Mouse (Mus musculus): Measurements from ENCODE around the gene Clip3. TPM values are rescaled to one million over a fixed set of nuclear protein-coding genes. Genes with fewer than 3 reads are reported as not detected.

The Clip3 gene
- polyA plus RNA-seq (2012; rRNA removed): 34.0 and 48.6 TPM in 2 replicates

GRCm38 (mm10) chr7:30291215-30292131 lies at the start of gene Clip3:
Gene Clip3, plus strand, starts transcription at chr7:30291728.

DNA sequence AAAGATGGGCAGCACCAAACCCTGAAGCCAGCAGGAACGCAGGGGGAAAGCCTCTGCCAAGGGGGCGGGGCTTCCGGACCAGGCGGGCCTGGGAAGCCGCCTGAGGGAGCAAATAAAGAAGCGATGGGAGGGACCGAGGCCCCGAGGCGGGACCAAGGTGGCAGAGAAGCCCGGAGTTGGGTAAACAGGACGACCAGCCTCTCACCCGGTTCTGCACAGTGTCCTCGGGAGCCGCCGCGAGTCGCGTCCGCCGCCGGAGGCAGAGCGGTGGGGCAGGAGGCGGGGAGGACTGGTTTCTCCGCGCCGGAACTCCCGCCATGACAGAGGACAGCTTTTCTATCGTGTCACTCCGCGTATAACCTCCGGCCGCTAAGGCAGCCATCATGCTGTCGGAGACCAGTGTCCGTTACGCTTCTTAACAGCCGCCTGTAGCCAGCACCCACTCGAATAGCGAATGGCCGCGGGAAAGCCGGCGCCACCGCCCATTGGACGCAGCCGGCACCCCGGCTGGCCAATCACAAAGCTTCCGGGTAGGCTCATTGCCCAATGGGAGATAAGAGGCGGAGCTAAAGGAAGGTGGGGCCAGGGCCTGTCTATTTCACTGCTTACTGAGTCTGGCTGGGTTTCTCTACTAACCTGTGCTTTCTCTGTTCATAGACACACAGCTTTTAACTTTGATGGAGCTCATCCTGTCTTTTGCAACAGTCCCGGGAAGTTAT lies 11.4 kb upstream of the Clip3 start, which contains the start of the genes Thap8 and Wdr62:
Gene Thap8 (plus strand): TSS at position 144 of the 719 bp plus-strand sequence.
Gene Wdr62 (minus strand): TSS at position 469 of the 719 bp plus-strand sequence.

GRCm38 (mm10) chr7:30308076-30309005 lies 16.8 kb downstream of the Clip3 start, which contains the start of gene Alkbh6:
Gene Alkbh6, plus strand, starts transcription at chr7:30308717.

DNA sequence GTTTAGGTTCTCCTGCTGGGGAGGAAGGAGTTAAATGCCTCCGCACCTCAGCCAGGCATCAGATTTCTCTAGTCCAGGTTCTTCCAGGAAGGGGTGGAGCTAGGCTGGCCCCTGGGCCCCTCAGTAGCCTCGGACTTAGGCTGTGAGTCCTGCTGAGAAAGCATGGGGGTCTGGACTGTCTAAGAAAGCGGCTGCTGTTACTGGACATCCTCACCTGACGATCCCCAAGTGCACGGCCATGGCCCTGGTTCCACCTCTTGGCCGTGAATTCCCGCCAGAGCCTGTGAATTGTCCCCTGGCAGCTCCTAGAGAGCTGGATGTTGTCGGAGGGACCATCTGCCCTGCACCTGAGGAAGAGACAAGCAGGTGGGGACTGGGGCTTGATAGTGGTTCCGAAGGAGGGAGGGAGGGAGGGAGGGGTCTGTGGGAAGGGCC lies 23.2 kb downstream of the Clip3 start, which contains the start of gene Syne4:
Gene Syne4 (plus strand): TSS at position 87 of the 435 bp plus-strand sequence.

DNA sequence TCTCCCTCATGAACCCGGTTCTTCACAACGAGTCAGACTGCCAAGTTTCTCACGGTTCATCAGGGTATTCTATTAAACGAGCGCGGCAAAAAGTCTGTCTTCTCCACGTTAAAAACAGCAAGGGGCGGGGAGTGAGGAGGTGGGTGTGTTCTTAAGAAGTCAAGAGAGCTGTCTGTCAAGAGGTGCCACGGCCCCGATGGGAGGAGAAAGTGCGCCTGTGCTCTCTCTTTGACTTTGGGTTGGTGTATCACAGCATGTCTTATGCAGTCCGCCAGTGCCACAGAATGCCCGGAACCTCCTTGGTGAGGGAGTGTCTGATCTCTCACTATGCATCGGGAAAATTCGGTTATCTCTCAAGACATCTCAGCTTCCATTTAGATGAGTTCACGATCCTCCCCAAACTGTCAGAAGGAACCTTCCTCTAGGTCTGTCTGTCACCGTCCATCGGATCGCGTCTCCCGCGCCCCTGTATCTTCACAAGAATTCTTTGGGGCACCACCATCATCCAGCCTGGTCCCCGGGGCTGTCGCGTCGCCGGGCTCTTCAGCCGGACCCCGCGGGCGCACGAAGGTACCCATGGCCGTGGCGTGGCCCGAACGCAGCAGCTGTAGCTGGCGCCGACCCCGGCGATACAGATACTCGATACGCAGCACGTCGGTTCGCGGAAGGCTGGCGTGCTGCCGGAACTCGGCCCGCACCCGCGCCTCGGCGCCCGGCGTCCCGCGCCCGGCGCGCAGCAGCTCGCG lies 30.2 kb downstream of the Clip3 start, which contains the start of gene E130208F15Rik:
Gene E130208F15Rik (plus strand): TSS at position 202 of the 746 bp plus-strand sequence.

GRCm38 (mm10) chr7:30323795-30324194 lies 32.3 kb downstream of the Clip3 start, which contains the start of gene Sdhaf1:
Gene Sdhaf1, minus strand, starts transcription at chr7:30323895.

Other genes starting within 250 kb of the Clip3 start
- 3.5 TPM in 2 replicates for gene Zfp14, start 240.3 kb upstream of the Clip3 start, polyA plus RNA-seq (2012; rRNA removed)
- gene Zfp82, start 218.8 kb upstream of the Clip3 start, polyA plus RNA-seq (2012; rRNA removed): 0.25 and 0.52 TPM in 2 replicates
- 0.17 TPM in 1 of 2 replicates, not detected in the other for gene Gm26920, start 201.3 kb upstream of the Clip3 start, polyA plus RNA-seq (2012; rRNA removed)
- gene Zfp566, start 201.2 kb upstream of the Clip3 start, polyA plus RNA-seq (2012; rRNA removed): 1.4 and 1.5 TPM in 2 replicates
- gene Zfp260, start 197.0 kb upstream of the Clip3 start, polyA plus RNA-seq (2012; rRNA removed): 16.3 and 17.8 TPM in 2 replicates
- 1.4 and 1.6 TPM in 2 replicates for gene Zfp382, start 169.8 kb upstream of the Clip3 start, polyA plus RNA-seq (2012; rRNA removed)
- 15.8 and 17.8 TPM in 2 replicates for gene Zfp146, start 122.0 kb upstream of the Clip3 start, polyA plus RNA-seq (2012; rRNA removed)
- 5.5 and 7.1 TPM in 2 replicates for gene Cox7a1, start 107.6 kb upstream of the Clip3 start, polyA plus RNA-seq (2012; rRNA removed)
- 713 and 1,238 TPM in 2 replicates for gene Capns1, start 92.9 kb upstream of the Clip3 start, polyA plus RNA-seq (2012; rRNA removed)
- gene Polr2i, start 59.8 kb upstream of the Clip3 start, polyA plus RNA-seq (2012; rRNA removed): 136 and 192 TPM in 2 replicates
- 61.2 and 66.3 TPM in 2 replicates for gene Tbcb, start 59.5 kb upstream of the Clip3 start, polyA plus RNA-seq (2012; rRNA removed)
- not detected in 2 replicates for gene Ovol3, start 56.0 kb upstream of the Clip3 start, polyA plus RNA-seq (2012; rRNA removed)
- 0.30 and 0.32 TPM in 2 replicates for gene Thap8, start 11.6 kb upstream of the Clip3 start, polyA plus RNA-seq (2012; rRNA removed)
- 28.0 and 38.0 TPM in 2 replicates for gene Wdr62, start 11.3 kb upstream of the Clip3 start, polyA plus RNA-seq (2012; rRNA removed)
- gene Alkbh6, start 17.0 kb downstream of the Clip3 start, polyA plus RNA-seq (2012; rRNA removed): 232 and 247 TPM in 2 replicates
- gene Syne4, start 23.1 kb downstream of the Clip3 start, polyA plus RNA-seq (2012; rRNA removed): 46.3 and 55.1 TPM in 2 replicates
- 1.1 and 1.9 TPM in 2 replicates for gene E130208F15Rik, start 30.0 kb downstream of the Clip3 start, polyA plus RNA-seq (2012; rRNA removed)
- gene Sdhaf1, start 32.2 kb downstream of the Clip3 start, polyA plus RNA-seq (2012; rRNA removed): 30.7 and 44.4 TPM in 2 replicates
- 32.0 and 32.3 TPM in 2 replicates for gene Lrfn3, start 71.0 kb downstream of the Clip3 start, polyA plus RNA-seq (2012; rRNA removed)
- 122 and 192 TPM in 2 replicates for gene Tyrobp, start 122.0 kb downstream of the Clip3 start, polyA plus RNA-seq (2012; rRNA removed)
- 10.0 and 17.3 TPM in 2 replicates for gene Hcst, start 128.1 kb downstream of the Clip3 start, polyA plus RNA-seq (2012; rRNA removed)
- gene Nfkbid, start 130.0 kb downstream of the Clip3 start, polyA plus RNA-seq (2012; rRNA removed): 2.7 and 3.1 TPM in 2 replicates
- 8.6 and 11.4 TPM in 2 replicates for gene Aplp1, start 153.8 kb downstream of the Clip3 start, polyA plus RNA-seq (2012; rRNA removed)
- not detected in 2 replicates for gene Kirrel2, start 166.0 kb downstream of the Clip3 start, polyA plus RNA-seq (2012; rRNA removed)
- not detected in 2 replicates for gene Nphs1, start 166.6 kb downstream of the Clip3 start, polyA plus RNA-seq (2012; rRNA removed)
- gene Prodh2, start 201.9 kb downstream of the Clip3 start, polyA plus RNA-seq (2012; rRNA removed): 0.24 and 0.52 TPM in 2 replicates
- gene Arhgap33, start 243.3 kb downstream of the Clip3 start, polyA plus RNA-seq (2012; rRNA removed): 26.8 and 28.0 TPM in 2 replicates